Mouse (Mus musculus): ENCODE data around the gene Spsb2. TPM values are rescaled to one million over a fixed set of nuclear protein-coding genes. Genes with fewer than 3 reads are reported as not detected.
"Not testable (repeated sequence)": the region's sequence is repeated elsewhere in the genome, so short reads cannot be mapped to it uniquely, and the experiment has no call there.

The Spsb2 gene
- total RNA-seq, 2 experiments from 2014 or later, result 2.7 to 3.2 TPM

DNA sequence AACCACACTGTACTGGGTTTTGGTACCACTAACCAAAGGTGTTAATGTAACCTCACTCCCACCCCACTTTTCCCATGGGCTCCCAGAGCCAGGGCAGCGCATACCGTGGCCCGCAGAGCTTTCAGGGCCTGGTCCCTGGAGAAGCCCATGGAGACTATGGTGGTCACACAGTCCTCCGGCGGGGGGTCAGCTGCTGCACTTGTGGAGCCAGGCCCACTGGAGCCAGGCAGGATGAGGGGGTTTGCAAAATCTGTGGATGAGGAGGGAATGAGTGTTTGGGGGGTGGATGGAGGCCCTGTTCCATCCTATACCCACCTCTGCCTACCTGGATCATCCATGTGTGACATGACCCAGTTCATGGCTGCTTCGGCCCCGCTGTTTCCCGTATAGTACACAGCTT lies 9.1 kb downstream of the Spsb2 start:
- no peak for DNase-seq

DNA sequence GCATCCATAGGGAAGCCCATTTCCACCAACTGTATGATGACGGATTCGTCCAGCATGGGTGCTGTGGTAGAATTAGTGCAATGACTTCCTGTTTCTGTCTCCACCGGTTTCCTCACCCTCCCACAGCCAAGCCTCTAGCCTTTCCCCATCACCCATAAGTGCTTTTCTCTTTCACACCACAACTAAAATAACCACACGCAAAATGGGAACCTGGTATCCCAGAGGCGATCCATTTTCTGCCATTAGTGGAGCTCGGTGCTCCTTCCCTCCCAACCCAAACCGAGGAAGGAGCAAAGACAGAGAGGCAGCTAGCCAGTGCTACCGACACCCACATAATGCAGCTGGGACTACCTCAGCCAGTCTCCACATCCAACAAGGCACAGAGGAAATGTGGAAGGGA lies 9.5 kb downstream of the Spsb2 start:
- no peak for DNase-seq

DNA sequence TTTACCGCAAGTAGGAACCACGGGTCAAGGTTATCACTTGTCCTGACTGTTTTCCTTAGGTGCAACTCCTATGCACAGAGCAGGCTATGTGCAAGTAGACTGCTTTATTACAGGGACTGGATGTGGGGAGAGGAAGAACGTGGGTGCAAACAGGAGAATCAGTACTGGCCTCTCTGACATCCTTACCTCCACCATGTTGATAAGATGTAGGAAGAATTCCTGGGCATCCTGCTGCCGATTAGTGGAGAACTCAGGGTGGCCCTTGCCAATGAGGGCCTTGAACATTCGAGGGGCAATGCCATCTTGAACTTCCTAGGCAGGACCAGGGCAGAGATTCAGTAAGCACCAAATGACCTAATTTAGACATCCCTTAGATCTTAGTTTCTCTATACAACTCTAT lies 12.4 kb downstream of the Spsb2 start:
- no peak for DNase-seq

DNA sequence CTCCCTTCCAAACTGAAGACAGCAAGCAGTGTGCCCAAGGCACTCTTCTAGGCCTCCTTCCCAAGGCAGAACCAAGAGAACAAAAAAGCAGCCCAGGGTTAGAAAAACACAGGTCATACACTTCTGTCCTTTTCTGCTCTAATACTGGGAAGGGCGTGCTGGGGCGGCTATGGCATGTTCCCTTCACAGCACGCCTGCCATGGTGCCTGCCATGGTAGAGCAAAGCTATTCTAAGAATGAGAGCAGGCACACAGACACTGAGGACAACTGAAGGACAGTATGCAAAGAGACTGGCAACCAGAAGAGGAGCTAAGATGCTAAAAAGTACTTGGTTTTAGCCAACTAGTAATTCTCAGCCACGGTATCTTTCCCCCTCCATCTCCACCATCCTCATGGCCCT lies 13.6 kb downstream of the Spsb2 start:
- no peak for DNase-seq

DNA sequence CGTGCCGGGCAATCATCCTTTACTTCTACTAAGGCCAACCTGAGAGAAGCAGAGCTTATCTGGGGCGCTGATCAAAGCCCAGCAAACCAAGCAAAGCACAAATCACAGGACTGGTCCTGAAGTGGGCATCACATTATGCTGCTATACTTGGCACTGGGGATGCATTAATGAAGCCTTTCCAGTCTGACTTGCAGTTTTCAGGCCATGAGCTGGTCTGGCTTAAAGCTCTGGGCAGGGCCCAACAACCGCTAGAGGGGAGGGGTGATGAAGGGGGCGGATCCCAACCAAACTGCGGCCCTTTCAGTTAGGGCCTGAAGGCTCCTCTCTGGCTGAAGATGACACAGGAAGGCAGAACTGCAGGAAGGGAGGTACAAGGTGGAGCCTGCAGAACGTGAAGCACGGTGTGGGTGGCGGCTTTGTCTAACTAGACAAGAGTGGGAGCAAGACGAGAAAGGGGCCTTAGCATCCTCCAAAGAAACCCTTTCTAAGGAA lies 19.7 kb downstream of the Spsb2 start:
- peak; percentile 42 for DNase-seq

DNA sequence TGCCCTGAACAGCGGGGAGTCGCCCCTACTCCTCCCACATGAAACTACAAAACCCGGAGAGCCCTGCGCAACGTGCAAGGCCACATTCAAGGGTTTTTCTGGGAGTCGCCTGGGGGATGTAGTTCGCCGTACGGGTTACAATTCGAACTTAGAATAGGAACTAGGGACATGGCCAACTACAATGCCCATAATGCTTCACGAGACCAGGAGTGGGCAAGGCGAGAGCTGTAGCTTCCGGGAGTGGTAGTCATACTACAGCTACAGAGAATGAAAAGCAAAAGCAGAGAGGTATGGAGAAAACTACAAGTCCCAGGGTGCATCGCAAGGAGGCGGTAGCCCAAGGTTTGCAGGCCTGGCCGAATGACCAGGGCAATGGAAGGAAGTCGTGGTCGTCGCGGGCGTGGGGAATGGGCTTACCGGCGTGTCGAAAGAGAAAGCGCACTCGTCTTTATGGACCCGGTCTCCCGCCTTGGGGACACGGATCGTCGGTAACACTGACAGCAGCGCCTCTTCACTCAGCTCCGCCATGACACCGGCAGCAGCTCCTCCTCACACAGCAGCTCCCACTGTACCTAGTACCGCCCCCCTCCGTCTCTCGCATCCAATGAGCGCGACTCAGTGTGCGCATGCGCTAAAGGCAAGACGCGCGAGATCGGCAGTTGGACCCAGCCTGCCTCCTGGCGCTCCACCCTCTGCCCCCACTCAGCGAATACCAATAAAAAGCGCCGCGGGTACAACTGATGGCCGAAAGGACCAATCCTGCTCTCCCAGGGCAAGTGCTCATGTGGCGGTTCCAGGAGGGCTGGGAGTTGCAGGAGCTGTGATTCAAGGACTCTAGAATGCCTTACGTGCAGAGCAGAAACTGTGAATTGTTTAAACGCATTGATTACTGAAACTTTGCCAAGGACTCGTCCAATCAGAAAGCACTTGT lies 20.7 kb downstream of the Spsb2 start, which contains the start of the genes Usp5 and Cdca3:
TSS of gene Usp5 (minus strand) at position 617 of the 931 bp plus-strand sequence.
TSS of gene Cdca3 (plus strand) at position 680 of the 931 bp plus-strand sequence.
- DNase-seq, result peak; percentile 100

DNA sequence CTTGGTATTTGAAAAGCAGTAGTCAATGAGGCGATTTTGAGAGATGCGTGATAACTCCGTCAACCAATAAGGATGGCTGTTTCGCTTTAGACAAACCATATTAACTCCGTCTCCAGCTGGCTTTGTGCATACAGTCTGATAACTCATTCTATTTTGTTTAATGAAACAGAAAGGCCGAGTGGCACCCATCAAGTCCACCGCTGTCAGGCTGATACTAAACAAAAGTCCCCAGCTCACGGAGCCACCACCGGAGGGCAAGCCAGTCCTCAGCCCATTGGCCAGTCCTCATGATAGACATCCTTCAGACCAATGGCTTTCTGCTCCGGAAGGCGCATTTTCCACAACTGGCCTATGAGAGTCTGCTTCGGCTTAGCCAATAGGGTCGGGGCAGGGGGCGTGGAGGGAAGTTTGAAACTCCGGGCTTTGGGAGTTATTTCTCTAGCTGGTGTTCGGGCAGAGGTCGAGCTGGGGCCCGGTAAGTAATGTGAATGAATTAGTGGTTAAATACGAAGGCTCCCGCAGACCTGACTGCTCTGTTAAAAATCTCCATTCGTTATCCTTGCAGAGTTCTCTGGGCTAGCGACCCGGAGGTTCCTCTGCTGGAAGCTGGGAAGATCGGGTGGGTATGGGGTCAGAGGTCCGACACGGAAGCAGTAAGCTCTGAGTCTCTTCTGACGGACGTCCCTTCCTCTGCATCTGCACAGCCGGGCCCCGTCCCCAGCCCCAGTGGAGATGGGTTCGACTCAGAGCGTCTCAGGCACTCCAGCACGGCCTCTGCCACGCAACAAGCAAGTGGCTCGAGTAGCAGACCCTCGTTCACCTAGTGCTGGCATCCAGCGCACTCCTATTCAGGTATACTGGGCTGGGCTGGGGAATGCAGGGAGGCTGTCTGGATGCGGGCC lies 21.6 kb downstream of the Spsb2 start:
- DNase-seq, result peak; percentile 94

DNA sequence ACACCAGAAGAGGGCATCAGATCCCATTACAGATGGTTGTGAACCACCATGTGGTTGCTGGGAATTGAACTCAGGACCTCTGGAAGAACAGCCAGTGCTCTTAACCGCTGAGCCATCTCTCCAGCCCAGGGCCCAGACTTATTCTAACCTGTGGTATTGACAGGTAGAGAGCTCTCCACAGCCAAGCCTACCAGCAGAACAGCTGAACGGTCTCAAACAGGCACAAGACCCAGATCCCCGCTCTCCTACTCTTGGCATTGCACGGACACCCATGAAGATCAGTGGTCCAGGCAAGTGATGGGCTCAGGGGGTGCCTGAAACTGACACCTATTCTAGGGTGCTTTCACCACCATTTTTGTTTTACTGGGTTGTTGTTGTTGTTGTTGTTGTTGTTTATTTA lies 22.7 kb downstream of the Spsb2 start:
- not testable (repeated sequence) for DNase-seq

DNA sequence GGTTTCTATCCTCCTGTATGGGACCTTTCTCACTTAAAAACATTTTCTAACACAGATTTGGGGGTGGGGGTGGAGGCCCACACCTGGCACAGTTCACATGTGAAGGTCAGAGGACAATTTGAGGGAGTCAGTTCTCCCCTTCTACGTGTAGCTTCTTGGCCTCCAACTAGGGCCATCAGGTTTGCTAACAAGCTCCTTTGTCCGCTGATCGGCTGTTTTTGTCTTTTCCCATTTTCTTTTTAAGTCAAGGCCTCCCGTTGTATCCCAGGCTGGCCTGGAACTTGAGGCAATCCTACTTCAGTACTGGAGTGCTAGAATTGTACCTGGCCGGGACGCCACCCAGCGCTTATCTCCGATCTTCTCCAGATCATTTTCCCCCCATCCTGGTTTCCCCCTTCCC lies 23.2 kb downstream of the Spsb2 start:
- no peak for DNase-seq

DNA sequence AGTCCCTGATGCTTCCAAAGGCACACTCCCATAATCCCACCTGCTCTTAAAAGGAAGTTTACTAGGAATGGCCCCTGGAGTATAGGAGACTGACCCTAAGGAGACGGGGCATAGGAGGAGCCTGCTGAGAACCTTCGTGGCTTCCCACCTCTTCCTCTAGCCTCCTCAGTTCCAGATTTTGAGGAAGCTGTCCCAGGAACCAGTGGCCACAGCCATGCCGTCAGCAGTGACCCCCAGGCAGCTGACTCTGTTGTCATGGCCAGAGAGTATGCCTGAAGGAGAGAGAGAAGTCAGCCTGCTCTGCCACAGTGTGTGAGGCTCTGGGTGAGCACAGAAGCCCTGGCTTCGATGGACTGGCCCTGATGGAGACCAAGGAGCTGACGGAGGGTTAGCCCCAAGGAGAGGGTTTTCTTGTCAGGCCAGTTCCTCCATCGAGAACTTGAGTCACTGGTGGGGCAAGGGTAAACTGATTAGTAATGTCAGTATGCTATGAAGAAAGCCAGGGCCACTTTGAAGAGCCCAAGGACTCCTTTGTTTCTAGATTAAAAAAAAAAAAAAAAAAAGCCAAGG lies 26.1 kb downstream of the Spsb2 start:
- DNase-seq, result no peak

DNA sequence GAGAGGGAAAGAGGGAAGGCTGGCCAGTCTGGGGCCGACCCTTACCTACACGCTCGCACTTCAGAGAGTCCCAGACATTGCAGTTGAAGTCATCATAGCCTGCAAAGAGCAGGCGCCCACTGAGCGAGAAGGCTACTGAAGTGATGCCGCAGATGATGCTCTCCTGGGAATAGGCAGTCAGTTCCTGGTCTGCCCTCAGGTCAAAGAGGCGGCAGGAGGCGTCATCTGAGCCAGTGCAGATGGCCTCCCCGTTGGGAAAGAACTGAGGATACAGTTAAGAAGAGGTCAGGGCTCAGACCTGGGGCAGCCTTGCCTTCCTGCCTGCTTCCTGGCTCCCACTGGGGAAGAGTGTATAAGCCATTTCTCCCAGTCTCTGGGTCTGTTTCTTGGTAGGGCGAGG lies 27.1 kb downstream of the Spsb2 start:
- DNase-seq, result no peak

DNA sequence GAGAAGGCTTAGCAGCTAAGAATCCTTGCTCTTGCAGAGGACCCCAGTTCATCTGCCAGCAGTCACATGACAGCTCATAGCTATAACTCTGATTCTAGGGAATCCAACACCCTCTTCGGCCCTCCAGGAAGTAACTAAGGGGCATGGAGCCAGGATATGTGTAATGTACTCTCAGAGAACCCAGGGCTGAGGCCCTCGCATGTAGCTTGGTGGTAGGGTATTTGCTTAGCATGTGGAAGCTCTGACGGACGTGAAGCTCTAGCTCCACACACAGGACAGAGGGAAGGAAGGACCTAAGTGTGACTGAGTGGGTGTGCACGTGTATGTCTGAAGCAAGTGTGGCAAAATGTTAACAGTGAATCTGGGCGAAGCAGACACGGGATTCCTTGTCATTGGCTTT lies 27.9 kb downstream of the Spsb2 start:
- DNase-seq, result no peak

DNA sequence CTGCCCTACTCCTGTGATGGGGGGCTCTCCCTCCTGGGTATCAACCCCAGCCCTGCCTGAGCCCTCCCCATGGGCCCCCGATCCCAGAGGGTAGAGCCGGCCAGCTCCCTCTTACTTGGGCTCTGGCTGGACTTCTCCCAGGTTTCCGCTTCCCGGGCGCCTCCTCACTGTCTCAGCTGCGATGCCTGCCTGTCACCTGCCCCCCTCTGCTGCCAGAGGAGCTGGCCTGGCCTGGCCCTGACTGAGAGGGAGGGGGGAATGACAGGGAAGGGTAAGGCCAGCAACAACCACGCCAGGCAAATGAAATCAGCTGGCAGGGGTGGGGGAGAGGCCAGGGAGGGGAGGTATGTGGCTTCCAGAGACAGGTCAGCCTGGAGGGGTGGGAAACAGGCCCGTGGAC lies 31.3 kb downstream of the Spsb2 start:
- peak; percentile 59 for DNase-seq

DNA sequence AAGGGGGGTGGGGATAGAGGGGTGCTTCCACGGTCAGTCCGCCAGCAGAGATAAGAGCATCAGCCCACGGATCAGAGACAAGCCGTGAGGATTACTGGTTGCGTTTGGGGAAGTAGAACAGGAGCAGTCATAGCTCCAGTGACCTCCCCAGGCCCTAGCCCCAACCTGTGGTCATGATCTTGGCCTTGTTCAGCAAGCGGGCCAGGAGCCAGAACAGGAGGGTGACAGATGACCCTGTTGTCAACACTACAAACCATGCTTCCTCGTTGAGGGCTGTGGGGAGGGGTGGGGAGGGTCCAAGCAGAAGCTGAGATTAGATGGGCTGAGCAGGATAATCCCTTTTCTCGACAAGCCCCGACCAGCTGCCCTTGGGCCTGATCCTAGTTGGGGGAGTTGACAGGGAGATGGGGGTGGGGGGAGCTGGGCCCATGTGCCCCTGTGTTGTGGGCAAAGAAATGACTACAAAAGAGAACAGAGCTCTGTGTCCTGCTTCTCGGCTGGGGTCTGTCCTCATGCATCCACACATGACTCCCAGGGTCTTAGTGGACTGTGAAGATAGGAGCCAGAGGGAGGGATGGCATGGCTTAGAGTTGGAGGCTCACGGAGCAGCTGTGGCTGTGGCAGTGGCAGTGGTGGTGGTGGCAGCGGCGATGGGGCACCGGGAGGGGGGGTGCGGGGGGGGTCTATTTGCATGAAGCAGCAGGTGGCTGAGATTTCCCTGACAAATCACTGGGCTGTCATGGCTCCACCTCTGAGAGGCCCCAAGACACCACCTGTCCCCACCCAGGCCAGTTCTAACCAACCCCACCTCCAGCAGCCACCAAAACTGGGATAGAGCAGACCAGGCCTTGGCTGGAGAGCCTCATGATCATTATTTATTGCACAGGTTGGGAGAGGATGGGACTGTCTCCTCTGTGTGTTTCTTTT lies 32.0 kb downstream of the Spsb2 start, which contains the start of gene Gnb3:
TSS of gene Gnb3 (minus strand) at position 35 of the 927 bp plus-strand sequence.
- DNase-seq, result no peak

DNA sequence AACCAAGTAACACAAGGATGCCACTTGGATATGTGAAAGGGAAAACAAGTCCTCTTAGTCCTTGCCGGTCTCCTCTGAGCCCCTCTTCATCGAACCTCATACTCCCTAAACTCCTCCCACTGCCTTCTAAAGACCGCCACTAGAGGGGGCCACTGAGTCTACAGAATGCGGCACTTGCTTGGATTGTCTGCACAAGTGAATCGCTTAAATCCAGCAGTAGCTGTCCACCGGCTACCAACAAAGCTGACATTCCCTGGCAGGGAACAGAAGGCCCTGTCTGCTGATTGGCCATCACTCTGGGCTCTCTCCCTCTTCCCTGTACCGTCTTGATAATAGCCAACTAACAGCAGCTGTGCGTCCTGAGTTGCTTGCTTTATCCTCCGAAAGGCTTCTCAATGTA lies 38.8 kb downstream of the Spsb2 start:
- peak; percentile 81 for DNase-seq

DNA sequence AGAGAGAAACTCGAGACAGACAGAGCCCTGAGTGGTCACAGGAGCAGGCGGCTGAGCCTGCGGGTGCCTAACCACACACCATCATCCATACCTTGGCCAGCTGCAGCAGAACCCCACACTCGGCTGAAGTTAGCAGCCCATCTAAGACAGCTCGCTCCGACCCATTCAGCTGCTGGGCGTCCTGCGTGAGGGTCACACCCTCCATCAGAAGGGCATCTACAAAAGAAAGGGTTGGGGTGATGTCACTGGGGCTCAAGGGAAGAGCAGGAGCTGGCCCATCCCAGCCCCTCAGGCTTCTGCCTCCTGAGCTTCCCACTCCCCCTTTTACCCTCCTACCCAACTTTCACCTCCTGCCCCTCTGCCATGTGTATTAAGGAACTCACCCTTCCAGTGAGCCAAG lies 42.1 kb downstream of the Spsb2 start:
- no peak for DNase-seq

DNA sequence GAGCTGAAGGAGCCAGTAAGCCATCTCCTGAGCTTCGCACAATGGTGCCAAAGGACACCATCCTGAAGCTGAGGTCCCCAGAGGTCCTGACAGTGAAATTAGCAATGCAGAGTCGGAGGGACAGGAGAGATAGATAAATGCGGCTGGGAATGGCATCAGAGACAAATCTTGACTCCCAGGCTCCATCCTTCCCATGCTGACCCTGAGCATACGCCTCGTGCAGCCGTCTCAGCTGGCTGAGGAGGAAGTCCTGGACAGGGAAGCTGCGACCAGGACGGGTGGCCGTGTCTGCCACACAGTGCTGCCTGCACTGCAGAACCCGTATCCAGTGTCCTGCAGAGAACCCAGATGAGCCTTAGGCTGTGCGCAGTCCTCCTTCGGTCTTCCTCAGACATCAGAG lies 46.2 kb downstream of the Spsb2 start:
- no peak for DNase-seq

DNA sequence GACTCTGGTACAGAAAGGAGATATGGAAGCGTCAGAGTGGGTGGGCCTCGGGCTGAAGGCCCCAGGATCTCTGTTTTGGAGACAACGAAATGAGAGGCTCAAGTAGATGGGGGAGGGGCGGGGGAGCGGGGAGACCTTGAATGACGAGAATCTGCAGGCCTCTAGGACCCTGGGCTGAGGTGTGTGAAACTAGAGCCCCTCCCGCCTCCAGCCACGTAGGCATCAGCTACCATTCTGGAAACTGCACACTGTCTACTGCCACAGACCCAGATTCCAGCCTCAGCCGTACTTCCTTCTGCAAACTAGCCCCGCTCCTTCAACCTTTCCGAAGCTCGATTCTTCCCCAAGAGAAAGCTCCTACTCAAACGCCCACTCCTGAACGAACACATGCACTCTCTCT lies 47.9 kb downstream of the Spsb2 start:
- DNase-seq, result no peak

DNA sequence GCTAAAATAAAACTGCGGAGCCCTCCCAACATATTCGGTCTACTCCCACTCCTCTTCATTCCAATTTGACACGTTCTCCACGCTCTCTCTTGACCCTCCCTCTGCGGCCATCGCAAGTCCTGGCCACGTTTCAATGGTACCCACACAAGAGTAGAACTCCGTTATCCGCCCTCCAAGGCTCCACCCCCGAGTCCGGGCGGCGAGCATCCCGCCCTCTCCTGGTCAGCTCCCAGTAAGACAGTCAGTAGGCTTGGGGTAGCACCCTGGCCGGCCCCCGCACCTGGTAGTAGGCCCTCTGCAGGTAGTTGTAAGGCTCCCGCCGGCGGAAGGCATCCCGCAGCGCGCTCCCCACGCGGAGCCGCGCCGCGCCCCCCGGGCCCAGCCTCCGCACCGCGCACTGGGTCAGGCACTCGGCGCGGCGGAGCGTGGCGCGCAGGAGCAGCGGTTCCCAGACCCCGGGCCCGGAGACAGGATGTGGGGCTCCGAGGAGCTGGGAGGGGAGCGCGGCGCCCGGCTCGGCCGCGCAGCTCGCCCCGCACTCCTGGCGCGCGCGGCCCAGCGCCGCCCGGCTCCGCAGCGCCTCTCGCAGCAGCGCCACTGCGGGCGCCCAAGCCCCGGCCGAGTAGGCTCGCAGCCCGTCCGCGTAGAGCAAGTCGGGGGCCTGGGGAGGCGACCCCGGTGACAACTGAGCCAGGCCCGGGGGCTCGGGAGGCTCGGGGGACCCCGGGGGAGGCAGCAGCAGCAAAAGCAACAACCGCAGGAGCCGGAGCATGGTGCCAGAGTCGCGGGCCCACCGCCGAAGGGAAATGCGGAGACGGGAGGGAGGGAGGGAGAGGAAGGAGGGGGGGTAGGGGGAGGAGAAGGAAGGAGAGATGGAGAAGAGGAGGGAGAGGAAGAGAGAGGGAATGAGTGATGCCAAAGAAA lies 48.7 kb downstream of the Spsb2 start, which contains the start of gene P3h3:
TSS of gene P3h3 (minus strand) at position 837 of the 924 bp plus-strand sequence.
- peak; percentile 73 for DNase-seq

All from gastrocnemius, postnatal 25 days (tissue).